Mouse (Mus musculus): Measurements from ENCODE around the gene Armh4. TPM values are rescaled to one million over a fixed set of nuclear protein-coding genes. Genes with fewer than 3 reads are reported as not detected.
"Not testable (repeated sequence)": the region's sequence is repeated elsewhere in the genome, so short reads cannot be mapped to it uniquely, and the experiment has no call there.

The Armh4 gene
- 1 to 10 TPM; 3.6 to 3.7 TPM for total RNA-seq (2021)
- long read RNA-seq, experiment 1, full-length matches to known transcripts = 4 of 5 reads
- long read RNA-seq, experiment 1, partial matches to known transcripts = 0 of 5 reads
- long read RNA-seq, experiment 1, other reads (novel, unspliced or antisense) = 1 of 5 reads
- long read RNA-seq, experiment 2, full-length matches to known transcripts = 9 of 9 reads
- long read RNA-seq, experiment 2, partial matches to known transcripts = 0 of 9 reads
- long read RNA-seq, experiment 2, other reads (novel, unspliced or antisense) = 0 of 9 reads

GRCm38 (mm10) chr14:49782715-49783531, at the start of gene Armh4:
Gene Armh4, minus strand, starts transcription at chr14:49783383.
- DNase-seq = peak; percentile 64

GRCm38 (mm10) chr14:49829192-49830171, 46.3 kb upstream of the Armh4 start:
- DNase-seq = peak; percentile 20

GRCm38 (mm10) chr14:49819721-49820440, 36.7 kb upstream of the Armh4 start:
- DNase-seq = not testable (repeated sequence)

GRCm38 (mm10) chr14:49818713-49819208, 35.6 kb upstream of the Armh4 start:
- DNase-seq = not testable (repeated sequence)

- DNase-seq = not testable (repeated sequence)
Observed at GRCm38 (mm10) chr14:49812966-49813365, 29.8 kb upstream of the Armh4 start.

GRCm38 (mm10) chr14:49805051-49805450, 21.9 kb upstream of the Armh4 start:
- DNase-seq = not testable (repeated sequence)

GRCm38 (mm10) chr14:49801444-49801843, 18.3 kb upstream of the Armh4 start:
- DNase-seq = peak; percentile 26

- no peak for DNase-seq
Observed at GRCm38 (mm10) chr14:49793948-49794347, 10.8 kb upstream of the Armh4 start.

GRCm38 (mm10) chr14:49790542-49790941, 7.4 kb upstream of the Armh4 start:
- DNase-seq = no peak

GRCm38 (mm10) chr14:49785793-49786192, 2.6 kb upstream of the Armh4 start:
- peak; percentile 69 for DNase-seq

- DNase-seq = no peak
Observed at GRCm38 (mm10) chr14:49783866-49784265, 683 bp upstream of the Armh4 start.

GRCm38 (mm10) chr14:49780416-49780815, 2.8 kb downstream of the Armh4 start:
- no peak for DNase-seq

GRCm38 (mm10) chr14:49777539-49777938, 5.6 kb downstream of the Armh4 start:
- DNase-seq = not testable (repeated sequence)

GRCm38 (mm10) chr14:49771746-49772145, 11.4 kb downstream of the Armh4 start:
- peak; percentile 2 for DNase-seq

GRCm38 (mm10) chr14:49766601-49767000, 16.6 kb downstream of the Armh4 start:
- DNase-seq = no peak

GRCm38 (mm10) chr14:49755845-49756244, 27.3 kb downstream of the Armh4 start:
- no peak for DNase-seq

- DNase-seq = no peak
Observed at GRCm38 (mm10) chr14:49752614-49753013, 30.6 kb downstream of the Armh4 start.

GRCm38 (mm10) chr14:49745874-49746273, 37.3 kb downstream of the Armh4 start:
- DNase-seq = no peak

- DNase-seq = no peak
Observed at GRCm38 (mm10) chr14:49743946-49744526, 39.1 kb downstream of the Armh4 start.

GRCm38 (mm10) chr14:49739328-49739727, 43.9 kb downstream of the Armh4 start:
- DNase-seq = no peak

Measured in adrenal gland, postnatal 10 days (tissue).